Mouse (Mus musculus): ENCODE measurements around the gene Sec16a. TPM values are rescaled to one million over a fixed set of nuclear protein-coding genes. Genes with fewer than 3 reads are reported as not detected.
"Not testable (repeated sequence)": the region's sequence is repeated elsewhere in the genome, so short reads cannot be mapped to it uniquely, and the experiment has no call there.

The Sec16a gene
- polyA plus RNA-seq, 1 experiment = 51.5 TPM

DNA sequence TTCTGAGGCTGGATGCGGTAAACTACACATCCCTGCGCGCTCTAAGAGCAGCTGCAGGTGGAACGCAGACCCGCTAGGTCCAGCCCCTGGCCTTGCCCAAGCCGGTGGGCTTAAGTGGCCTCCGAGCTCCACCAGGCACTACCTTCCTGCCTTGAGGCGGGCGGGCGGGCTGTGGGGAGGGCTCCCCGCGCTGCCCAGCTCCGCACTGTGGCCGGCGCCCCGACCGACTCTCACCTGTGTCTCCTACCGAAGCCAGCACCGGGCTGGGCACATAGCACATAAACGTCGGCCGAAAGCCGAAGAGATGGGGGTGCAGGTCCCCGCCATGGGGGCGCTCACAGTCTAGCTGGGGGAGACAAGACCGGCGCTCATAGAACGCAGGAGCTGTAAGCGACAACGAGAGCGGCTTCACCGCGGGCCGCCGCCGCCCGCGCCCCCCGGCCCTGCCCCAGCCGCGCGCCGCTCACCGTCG is 56.3 kb downstream of the Sec16a start:
- H3K27ac ChIP-seq (ENCODE audit: insufficient read depth, low read length) = no peak overlapping the region
- TF ChIP-seq POLR2A (IDR thresholded peaks at IDR 0.05; ENCODE audit: insufficient read depth, low read length) = no peak
- no peak for TF ChIP-seq EP300 (IDR thresholded peaks at IDR 0.05; ENCODE audit: insufficient read depth, low read depth, low read length)
- no peak for TF ChIP-seq CTCF (IDR thresholded peaks at IDR 0.05; ENCODE audit: low read depth, low read length)
- H3K36me3 ChIP-seq (ENCODE audit: control insufficient read depth, insufficient read depth, low read length, poor library complexity, severe bottlenecking) = peaks cover 65% of the 10 kb centered on the region

DNA sequence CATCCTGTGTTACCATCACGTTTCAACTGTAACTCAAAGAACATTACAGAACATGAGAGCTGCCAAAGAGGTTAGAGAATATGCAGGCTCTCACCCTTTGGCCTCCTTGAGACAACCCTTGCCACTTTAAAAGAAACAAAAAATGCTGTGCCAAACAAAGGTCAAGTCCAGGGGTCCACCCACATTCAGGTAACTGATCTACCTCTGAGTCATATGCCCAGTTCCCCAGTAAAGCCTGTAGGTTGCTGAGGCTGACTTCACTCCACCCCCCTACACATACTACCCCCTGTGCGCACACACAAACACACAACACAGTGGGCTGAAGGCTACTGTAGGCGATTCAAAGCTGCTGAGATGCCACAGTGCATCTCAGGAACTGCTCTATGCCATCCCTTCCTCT is 57.3 kb downstream of the Sec16a start:
- H3K4me1 ChIP-seq (ENCODE audit: control insufficient read depth, insufficient read depth, low read length) = no peaks in the 10 kb centered on the region
- no peak overlapping the region for H3K9ac ChIP-seq (ENCODE audit: low read depth, poor library complexity, severe bottlenecking)
- TF ChIP-seq POLR2A (IDR thresholded peaks at IDR 0.05; ENCODE audit: insufficient read depth, low read length) (no peak), EP300 (IDR thresholded peaks at IDR 0.05; ENCODE audit: insufficient read depth, low read depth, low read length) (no peak), CTCF (IDR thresholded peaks at IDR 0.05; ENCODE audit: low read depth, low read length) (no peak)
- H3K27me3 ChIP-seq (ENCODE audit: control insufficient read depth, insufficient read depth, low read length, poor library complexity, severe bottlenecking) = no peaks in the 10 kb centered on the region
- H3K36me3 ChIP-seq (ENCODE audit: control insufficient read depth, insufficient read depth, low read length, poor library complexity, severe bottlenecking) = peaks cover 63% of the 10 kb centered on the region
- H3K4me3 ChIP-seq (ENCODE audit: low read depth, low read length) = no peak overlapping the region
- no peaks in the 10 kb centered on the region for H3K9me3 ChIP-seq (replicated peaks; ENCODE audit: control insufficient read depth, insufficient read depth, low read length, poor library complexity, severe bottlenecking)
- no peak overlapping the region for H3K27ac ChIP-seq (ENCODE audit: insufficient read depth, low read length)

More for the DNA sequence above, 56.3 kb downstream of the Sec16a start:
- Histone ChIP-seq H3K27me3 (ENCODE audit: control insufficient read depth, insufficient read depth, low read length, poor library complexity, severe bottlenecking) (no peaks in the 10 kb centered on the region), H3K9ac (ENCODE audit: low read depth, poor library complexity, severe bottlenecking) (peak overlapping the region; percentile 86), H3K4me1 (ENCODE audit: control insufficient read depth, insufficient read depth, low read length) (no peaks in the 10 kb centered on the region), H3K9me3 (replicated peaks; ENCODE audit: control insufficient read depth, insufficient read depth, low read length, poor library complexity, severe bottlenecking) (no peaks in the 10 kb centered on the region), H3K4me3 (ENCODE audit: low read depth, low read length) (peak overlapping the region; percentile 93)

DNA sequence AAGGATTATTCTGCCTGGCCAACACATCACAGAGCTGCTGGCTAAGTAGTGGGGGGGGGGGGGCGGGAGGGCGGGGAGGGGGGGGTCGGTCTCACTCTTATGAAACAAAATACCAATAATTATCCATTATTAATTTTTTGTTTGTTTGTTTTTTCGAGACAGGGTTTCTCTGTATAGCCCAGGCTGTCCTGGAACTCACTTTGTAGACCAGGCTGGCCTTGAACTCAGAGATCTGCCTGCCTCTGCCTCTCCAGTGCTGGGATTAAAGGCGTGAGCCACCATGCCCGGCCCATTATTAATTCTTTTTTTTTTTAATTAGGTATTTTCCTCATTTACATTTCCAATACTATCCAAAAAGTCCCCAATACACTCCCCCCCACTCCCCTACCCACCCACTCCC is 64.1 kb downstream of the Sec16a start:
- Histone ChIP-seq H3K4me3 (ENCODE audit: low read depth, low read length) (peak overlapping the region; percentile 77), H3K36me3 (ENCODE audit: control insufficient read depth, insufficient read depth, low read length, poor library complexity, severe bottlenecking) (peaks cover 42% of the 10 kb centered on the region), H3K9ac (ENCODE audit: low read depth, poor library complexity, severe bottlenecking) (0 out of 2 replicates have a peak overlapping the region, but pooled peaks have one; percentile 18)
- not testable (repeated sequence) for H3K27ac ChIP-seq (ENCODE audit: insufficient read depth, low read length); H3K27me3 ChIP-seq (ENCODE audit: control insufficient read depth, insufficient read depth, low read length, poor library complexity, severe bottlenecking); H3K9me3 ChIP-seq (replicated peaks; ENCODE audit: control insufficient read depth, insufficient read depth, low read length, poor library complexity, severe bottlenecking); H3K4me1 ChIP-seq (ENCODE audit: control insufficient read depth, insufficient read depth, low read length)

DNA sequence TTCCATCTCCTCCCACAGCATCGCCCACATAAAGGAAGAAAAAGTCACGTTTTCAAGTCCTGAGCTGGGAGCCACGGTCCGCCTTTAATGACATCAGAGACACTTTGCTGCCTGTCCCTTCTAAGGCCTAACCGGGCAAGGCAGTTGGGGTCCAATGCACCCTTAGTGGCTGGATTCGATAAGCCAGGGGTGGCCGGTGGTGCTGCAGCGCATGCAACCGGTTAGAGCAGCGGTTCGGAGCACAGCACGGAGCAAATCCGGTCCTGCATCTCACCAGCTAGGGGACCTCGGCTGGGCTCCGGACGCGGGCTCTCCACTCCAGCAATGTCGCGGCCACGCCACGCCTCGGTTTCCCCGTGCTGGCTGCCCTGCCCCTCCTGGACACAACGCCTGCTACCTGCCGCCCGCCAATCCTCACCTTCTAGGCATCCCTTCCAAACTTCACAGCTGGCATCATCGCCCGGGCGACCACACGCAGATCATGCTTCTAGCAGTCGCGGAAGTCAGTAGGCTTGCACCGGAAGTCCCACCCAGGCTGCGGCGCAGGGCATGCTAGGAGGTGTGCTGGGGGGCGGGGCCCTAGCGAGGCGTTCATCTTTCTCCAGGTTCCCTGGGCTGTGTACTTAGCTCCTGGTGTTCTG is 64.8 kb downstream of the Sec16a start, which contains the start of gene Snapc4:
TSS of gene Snapc4 (minus strand) at position 523 of the 641 bp plus-strand sequence.
- Histone ChIP-seq H3K36me3 (ENCODE audit: control insufficient read depth, insufficient read depth, low read length, poor library complexity, severe bottlenecking) (peaks cover 36% of the 10 kb centered on the region), H3K27ac (ENCODE audit: insufficient read depth, low read length) (no peak within 1 kb of the TSS), H3K9me3 (replicated peaks; ENCODE audit: control insufficient read depth, insufficient read depth, low read length, poor library complexity, severe bottlenecking) (no peaks in the 10 kb centered on the region), H3K4me1 (ENCODE audit: control insufficient read depth, insufficient read depth, low read length) (no peaks in the 10 kb centered on the region), H3K9ac (ENCODE audit: low read depth, poor library complexity, severe bottlenecking) (peak within 1 kb of the TSS; percentile 71), H3K27me3 (ENCODE audit: control insufficient read depth, insufficient read depth, low read length, poor library complexity, severe bottlenecking) (no peaks in the 10 kb centered on the region), H3K4me3 (ENCODE audit: low read depth, low read length) (peak within 1 kb of the TSS; percentile 97)
- TF ChIP-seq CTCF (IDR thresholded peaks at IDR 0.05; ENCODE audit: low read depth, low read length) = no peak
- peak; percentile 64 for TF ChIP-seq POLR2A (IDR thresholded peaks at IDR 0.05; ENCODE audit: insufficient read depth, low read length)

DNA sequence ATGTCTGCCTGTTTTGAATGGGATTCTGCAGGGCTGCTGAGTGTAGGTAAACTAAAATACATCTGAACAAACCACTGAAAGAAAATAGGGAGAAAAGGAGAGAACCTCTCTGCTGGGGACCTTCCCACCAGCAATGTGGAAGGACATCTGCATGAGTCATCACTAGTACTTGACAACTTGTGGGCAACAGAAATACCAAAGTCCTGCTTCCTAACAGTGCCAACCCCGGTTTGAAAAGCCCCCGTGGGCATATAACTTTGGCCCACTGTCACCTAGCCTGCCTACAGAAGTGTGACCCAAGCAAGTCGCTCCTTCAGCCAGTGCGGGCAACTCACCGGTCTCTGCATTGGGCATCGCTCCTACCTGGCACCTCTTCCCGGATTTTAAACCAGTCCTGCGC is 72.6 kb downstream of the Sec16a start:
- Histone ChIP-seq H3K9ac (ENCODE audit: low read depth, poor library complexity, severe bottlenecking) (no peak overlapping the region), H3K27me3 (ENCODE audit: control insufficient read depth, insufficient read depth, low read length, poor library complexity, severe bottlenecking) (no peaks in the 10 kb centered on the region), H3K27ac (ENCODE audit: insufficient read depth, low read length) (no peak overlapping the region), H3K9me3 (replicated peaks; ENCODE audit: control insufficient read depth, insufficient read depth, low read length, poor library complexity, severe bottlenecking) (no peaks in the 10 kb centered on the region), H3K36me3 (ENCODE audit: control insufficient read depth, insufficient read depth, low read length, poor library complexity, severe bottlenecking) (peaks cover 64% of the 10 kb centered on the region), H3K4me3 (ENCODE audit: low read depth, low read length) (no peak overlapping the region), H3K4me1 (ENCODE audit: control insufficient read depth, insufficient read depth, low read length) (no peaks in the 10 kb centered on the region)
- TF ChIP-seq CTCF (IDR thresholded peaks at IDR 0.05; ENCODE audit: low read depth, low read length) (no peak), EP300 (IDR thresholded peaks at IDR 0.05; ENCODE audit: insufficient read depth, low read depth, low read length) (no peak), POLR2A (IDR thresholded peaks at IDR 0.05; ENCODE audit: insufficient read depth, low read length) (no peak)

DNA sequence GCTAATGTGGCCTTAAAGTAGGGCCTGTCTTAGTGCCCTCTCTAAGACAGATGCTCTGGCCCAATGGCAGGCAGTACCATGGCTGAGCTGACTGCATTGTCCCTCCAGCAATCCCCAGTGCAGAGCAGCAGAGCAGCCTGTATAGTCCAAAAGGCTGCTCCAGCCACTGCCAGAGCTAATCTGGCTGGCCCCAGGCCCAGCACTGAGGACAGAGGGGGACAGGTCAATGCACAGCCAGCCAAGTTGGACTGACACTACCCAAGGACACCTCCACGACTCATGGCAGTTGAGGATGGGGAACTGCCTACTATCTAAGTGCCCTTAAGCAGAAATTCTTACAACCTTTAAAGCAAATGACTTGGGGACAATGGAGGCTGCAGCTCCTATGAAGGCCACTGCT is 76.4 kb downstream of the Sec16a start:
- H3K36me3 ChIP-seq (ENCODE audit: control insufficient read depth, insufficient read depth, low read length, poor library complexity, severe bottlenecking) = peaks cover 50% of the 10 kb centered on the region
- no peak overlapping the region for H3K9ac ChIP-seq (ENCODE audit: low read depth, poor library complexity, severe bottlenecking)

More for the DNA sequence above, 76.4 kb downstream of the Sec16a start:
- no peaks in the 10 kb centered on the region for H3K4me1 ChIP-seq (ENCODE audit: control insufficient read depth, insufficient read depth, low read length)
- no peaks in the 10 kb centered on the region for H3K9me3 ChIP-seq (replicated peaks; ENCODE audit: control insufficient read depth, insufficient read depth, low read length, poor library complexity, severe bottlenecking)
- no peak overlapping the region for H3K4me3 ChIP-seq (ENCODE audit: low read depth, low read length)
- no peak overlapping the region for H3K27ac ChIP-seq (ENCODE audit: insufficient read depth, low read length)
- TF ChIP-seq CTCF (IDR thresholded peaks at IDR 0.05; ENCODE audit: low read depth, low read length) = no peak
- no peak for TF ChIP-seq POLR2A (IDR thresholded peaks at IDR 0.05; ENCODE audit: insufficient read depth, low read length)
- TF ChIP-seq EP300 (IDR thresholded peaks at IDR 0.05; ENCODE audit: insufficient read depth, low read depth, low read length) = no peak
- H3K27me3 ChIP-seq (ENCODE audit: control insufficient read depth, insufficient read depth, low read length, poor library complexity, severe bottlenecking) = no peaks in the 10 kb centered on the region
